Mouse (Mus musculus) left cerebral cortex, postnatal 10 days (tissue): Measurements from ENCODE around the gene Aimp1. TPM values are rescaled to one million over a fixed set of nuclear protein-coding genes. Genes with fewer than 3 reads are reported as not detected.

Experiments used
- total RNA-seq, 2 experiments: library from RNA; stranded (reverse); gene quantifications; 2 replicates each; pipeline ENCODE4 v1.2.3; 2021

The Aimp1 gene
- total RNA-seq, 2 experiments from 2014 or later: 45.0 to 45.6 TPM

Other genes with a start within 250 kb of the Aimp1 start
- not detected for gene Gimd1, start 54.5 kb downstream of the Aimp1 start, total RNA-seq
- 10 to 100 TPM; 35.3 to 36.6 TPM for gene Tbck, start 226 bp downstream of the Aimp1 start, total RNA-seq